Mouse (Mus musculus) C2C12 (cell line): ENCODE data around the gene Fmnl3.

ENCODE experiments used
- CEBPB ChIP-seq: IDR thresholded peaks from one replicate; pipeline ENCODE4 v1.6.1; 2011; ENCODE audit warnings: low read depth, mild to moderate bottlenecking, control low read depth, moderate library complexity
- CTCF ChIP-seq: IDR thresholded peaks from one replicate; pipeline ENCODE4 v1.5.1; 2011; ENCODE audit not compliant: control insufficient read depth, insufficient read depth, insufficient read length
- MAX ChIP-seq: IDR thresholded peaks from one replicate; pipeline ENCODE4 v1.6.1; 2011; ENCODE audit warnings: mild to moderate bottlenecking, control low read depth
- USF1 ChIP-seq: IDR thresholded peaks from one replicate; pipeline ENCODE4 v1.6.1; 2011; ENCODE audit warnings: low read depth, mild to moderate bottlenecking, control low read depth, moderate library complexity

GRCm38 (mm10) chr15:99325598-99325997 is 44.7 kb downstream of the Fmnl3 start:
- TF ChIP-seq CTCF (no peak), MAX (no peak), USF1 (no peak), CEBPB (no peak)
